Mouse (Mus musculus) layer of hippocampus, postnatal 10 days (tissue): ENCODE results near the gene Mettl21a. TPM values are rescaled to one million over a fixed set of nuclear protein-coding genes. Genes with fewer than 3 reads are reported as not detected.
"Not testable (repeated sequence)": the region's sequence is repeated elsewhere in the genome, so short reads cannot be mapped to it uniquely, and the experiment has no call there.

Experiments
- DNase-seq, 2 experiments: peaks; one replicate each; pipeline ENCODE4 v3.0.0; 2021; ENCODE audit warnings: low spot score in 2 of 2
- total RNA-seq, 2 experiments: library from RNA; stranded (reverse); gene quantifications; 2 replicates each; pipeline ENCODE4 v1.2.3; 2021

The Mettl21a gene
- total RNA-seq, 2 experiments from 2014 or later, result 8.1 to 11.9 TPM

- DNase-seq, result no peak
Observed at GRCm38 (mm10) chr1:64614801-64615345, 2.2 kb downstream of the Mettl21a start.

GRCm38 (mm10) chr1:64614311-64614710 is 2.7 kb downstream of the Mettl21a start:
- DNase-seq, result no peak

GRCm38 (mm10) chr1:64609976-64610375 is 7.1 kb downstream of the Mettl21a start:
- DNase-seq, result no peak

- peak in 1 of 2 experiments; percentile 7 for DNase-seq
Observed at GRCm38 (mm10) chr1:64609145-64609544, 7.9 kb downstream of the Mettl21a start.

GRCm38 (mm10) chr1:64603381-64603780 is 13.7 kb downstream of the Mettl21a start:
- no peak for DNase-seq

- DNase-seq, result no peak
Observed at GRCm38 (mm10) chr1:64601242-64601842, 15.7 kb downstream of the Mettl21a start.

- peak in 1 of 2 experiments; percentile 8 for DNase-seq
Observed at GRCm38 (mm10) chr1:64600413-64601077, 16.5 kb downstream of the Mettl21a start.

- no peak for DNase-seq
Observed at GRCm38 (mm10) chr1:64598926-64599325, 18.1 kb downstream of the Mettl21a start.

- no peak for DNase-seq
Observed at GRCm38 (mm10) chr1:64578801-64579200, 38.2 kb downstream of the Mettl21a start.

GRCm38 (mm10) chr1:64577911-64578310 is 39.1 kb downstream of the Mettl21a start:
- DNase-seq, result not testable (repeated sequence)

GRCm38 (mm10) chr1:64576732-64577131 is 40.3 kb downstream of the Mettl21a start:
- DNase-seq, result no peak

GRCm38 (mm10) chr1:64576022-64576421 is 41.0 kb downstream of the Mettl21a start:
- DNase-seq, result no peak

- no peak for DNase-seq
Observed at GRCm38 (mm10) chr1:64568206-64568605, 48.8 kb downstream of the Mettl21a start.

GRCm38 (mm10) chr1:64560105-64560504 is 56.9 kb downstream of the Mettl21a start:
- DNase-seq, result no peak

Other genes with a start within 250 kb of the Mettl21a start
- gene Creb1, start 84.6 kb downstream of the Mettl21a start, total RNA-seq, result 10 to 100 TPM; 34.1 to 47.5 TPM
- gene Ccnyl1, start 73.2 kb upstream of the Mettl21a start, total RNA-seq, result 10 to 100 TPM; 23.4 to 25.0 TPM
- 1 to 10 TPM in 1 of 2 experiments, under 1 TPM in 1; 0.83 to 1.0 TPM for gene Fzd5, start 120.5 kb upstream of the Mettl21a start, total RNA-seq